Mouse (Mus musculus) heart, embryonic 11.5 days (tissue): ENCODE results near the gene Mapk11. TPM values are rescaled to one million over a fixed set of nuclear protein-coding genes. Genes with fewer than 3 reads are reported as not detected.

ENCODE experiments used
- ATAC-seq: fragments of 200-750 bp; cut with Nextera tagmentation; replicated peaks from 2 replicates; pipeline ENCODE4 v1.8.0; 2017; ENCODE audit warnings: moderate library complexity; ENCODE audit not compliant: insufficient number of reproducible peaks, low FRiP score, low TSS enrichment
- H3K27ac ChIP-seq: fragments of 300-500 bp; sonication (generic); 2 replicates; pipeline ENCODE4 v1.5.1; 2014; ENCODE audit warnings: mild to moderate bottlenecking, low read depth, low read length
- H3K27me3 ChIP-seq: fragments of 300-500 bp; sonication (generic); 2 replicates; pipeline ENCODE4 v1.6.1; 2014; ENCODE audit warnings: mild to moderate bottlenecking, low read length, mixed read lengths; ENCODE audit not compliant: control insufficient read depth, insufficient read depth
- H3K36me3 ChIP-seq: fragments of 300-500 bp; sonication (generic); 2 replicates; pipeline ENCODE4 v1.6.1; 2014; ENCODE audit warnings: mild to moderate bottlenecking, low read length, moderate library complexity, mixed read lengths; ENCODE audit not compliant: control insufficient read depth, insufficient read depth
- H3K4me1 ChIP-seq: fragments of 300-500 bp; sonication (generic); 2 replicates; pipeline ENCODE4 v1.6.1; 2014; ENCODE audit warnings: low read length; ENCODE audit not compliant: control insufficient read depth, insufficient read depth
- H3K4me2 ChIP-seq: fragments of 300-500 bp; sonication (generic); 2 replicates; pipeline ENCODE4 v1.6.1; 2014; ENCODE audit warnings: mild to moderate bottlenecking, moderate library complexity
- H3K4me3 ChIP-seq: fragments of 300-500 bp; sonication (generic); 2 replicates; pipeline ENCODE4 v1.5.1; 2014; ENCODE audit warnings: low read depth, low read length
- H3K9ac ChIP-seq: fragments of 300-500 bp; sonication (generic); 2 replicates; pipeline ENCODE4 v1.6.1; 2014; ENCODE audit warnings: mild to moderate bottlenecking, low read depth, low read length, moderate library complexity
- H3K9me3 ChIP-seq: fragments of 300-500 bp; sonication (generic); replicated peaks from 2 replicates; pipeline ENCODE4 v1.6.1; 2016; ENCODE audit warnings: low read length; ENCODE audit not compliant: control insufficient read depth
- WGBS: fragments of 180-500 bp; shearing (Covaris S2); extraction: QIAGEN DNeasy Blood & Tissue Kit; methylation state at CpG from one replicate; pipeline ENCODE4 v1.1.7; 2014; ENCODE audit not compliant: insufficient replicate concordance; 5-methylcytosine and 5-hydroxymethylcytosine counted together
- polyA plus RNA-seq: library from polyadenylated mRNA; unstranded; fragments of >200 nt; fragmentation: Nextera tagmentation; extraction: Ambion mirVana; gene quantifications from 2 replicates; pipeline ENCODE4 v1.2.1, GENCODE M21; 2014

Gene Mapk11
- polyA plus RNA-seq, 1 experiment from 2014 or later: 4.2 TPM

DNA sequence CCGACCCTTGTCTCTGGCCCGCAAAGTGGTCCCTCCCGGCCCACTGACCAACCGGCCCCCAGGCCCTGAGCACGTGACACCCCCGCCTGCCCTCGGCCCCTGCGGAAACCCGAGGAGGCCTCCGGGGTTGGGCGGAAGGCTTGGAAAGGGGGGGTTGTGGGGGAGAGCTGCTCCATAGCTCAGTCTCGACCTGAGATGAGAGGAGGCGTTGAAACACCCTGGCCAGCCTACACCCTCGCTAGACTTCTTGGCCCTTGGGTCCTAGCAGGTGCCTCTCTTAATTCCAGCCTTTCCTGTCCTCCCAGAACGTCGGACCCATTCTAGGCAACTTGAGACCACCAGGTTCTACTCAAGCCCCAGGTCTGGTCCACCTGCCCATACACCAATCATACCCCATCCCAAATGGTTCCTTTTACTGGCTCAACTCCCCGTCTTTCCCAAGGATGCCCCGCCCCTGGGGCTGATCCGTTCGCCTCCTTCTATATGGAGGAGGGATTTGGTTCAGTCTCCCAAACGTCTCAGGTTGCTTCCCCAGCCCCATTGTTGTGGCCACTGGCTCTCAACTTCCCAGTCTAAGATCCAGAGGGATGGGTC lies 8.7 kb downstream of the Mapk11 start, which contains the start of gene Mapk12:
Gene Mapk12 (minus strand): TSS at position 45 of the 594 bp plus-strand sequence.
- WGBS: under 1% methylated on average over 21 of the region's 21 CpGs
- no peak within 1 kb of the TSS for H3K27ac ChIP-seq

DNA sequence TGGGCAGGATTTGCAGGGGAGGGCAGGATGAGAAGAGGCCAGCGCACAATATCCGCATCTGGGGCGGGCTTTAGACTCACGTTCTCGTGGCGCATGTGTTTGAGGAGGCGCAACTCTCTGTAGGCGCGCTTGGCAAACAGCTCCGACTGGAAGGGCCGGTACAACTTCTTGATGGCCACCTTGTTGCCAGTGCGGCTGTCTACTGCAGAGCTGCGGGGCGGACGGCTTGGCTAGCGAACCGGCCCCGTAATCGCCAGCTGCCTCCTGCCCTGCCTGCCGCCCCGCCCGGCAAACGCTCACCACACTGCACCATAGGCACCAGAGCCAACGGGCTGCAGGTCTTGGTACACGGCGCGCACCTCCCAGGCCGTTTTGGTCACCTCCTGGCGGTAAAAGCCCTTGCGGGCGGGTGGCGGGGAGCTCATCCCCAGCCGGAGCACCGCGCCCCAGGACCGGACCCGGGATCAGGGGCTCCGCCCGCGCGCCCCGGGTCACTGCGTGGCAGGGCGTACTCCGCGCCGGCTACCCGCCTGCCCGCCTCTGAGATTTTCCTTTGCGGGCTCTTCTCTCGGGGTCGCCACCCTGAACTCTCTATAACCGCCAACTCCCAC lies 9.3 kb downstream of the Mapk11 start:
- WGBS: under 1% methylated on average over 53 of the region's 53 CpGs

More for the DNA sequence above, 8.7 kb downstream of the Mapk11 start, which contains the start of gene Mapk12:
- peak; percentile 64 for ATAC-seq
- Histone ChIP-seq H3K27me3 (peaks cover 34% of the 10 kb centered on the region), H3K4me3 (peak within 1 kb of the TSS; percentile 51), H3K4me1 (peaks cover 21% of the 10 kb centered on the region), H3K36me3 (no peaks in the 10 kb centered on the region), H3K9me3 (no peaks in the 10 kb centered on the region), H3K9ac (peak within 1 kb of the TSS; percentile 72), H3K4me2 (peak within 1 kb of the TSS; percentile 92)

GRCm38 (mm10) chr15:89138531-89138930 lies 10.9 kb downstream of the Mapk11 start:
- Histone ChIP-seq H3K4me3 (no peak overlapping the region), H3K4me1 (peaks cover 21% of the 10 kb centered on the region), H3K9ac (no peak overlapping the region), H3K4me2 (no peak overlapping the region), H3K9me3 (no peaks in the 10 kb centered on the region), H3K27ac (no peak overlapping the region), H3K36me3 (no peaks in the 10 kb centered on the region), H3K27me3 (peaks cover 19% of the 10 kb centered on the region)
- no peak for ATAC-seq
- 90% methylated on average over 6 of the region's 6 CpGs for WGBS

More for the DNA sequence above, 9.3 kb downstream of the Mapk11 start:
- ATAC-seq: 0 out of 2 replicates have a peak, but pooled peaks have one; percentile 8
- H3K9me3 ChIP-seq: no peaks in the 10 kb centered on the region
- H3K4me2 ChIP-seq: peak overlapping the region; percentile 92
- no peak overlapping the region for H3K27ac ChIP-seq
- H3K4me1 ChIP-seq: peaks cover 21% of the 10 kb centered on the region
- H3K9ac ChIP-seq: peak overlapping the region; percentile 72
- peaks cover 29% of the 10 kb centered on the region for H3K27me3 ChIP-seq
- H3K36me3 ChIP-seq: no peaks in the 10 kb centered on the region
- peak overlapping the region; percentile 51 for H3K4me3 ChIP-seq

DNA sequence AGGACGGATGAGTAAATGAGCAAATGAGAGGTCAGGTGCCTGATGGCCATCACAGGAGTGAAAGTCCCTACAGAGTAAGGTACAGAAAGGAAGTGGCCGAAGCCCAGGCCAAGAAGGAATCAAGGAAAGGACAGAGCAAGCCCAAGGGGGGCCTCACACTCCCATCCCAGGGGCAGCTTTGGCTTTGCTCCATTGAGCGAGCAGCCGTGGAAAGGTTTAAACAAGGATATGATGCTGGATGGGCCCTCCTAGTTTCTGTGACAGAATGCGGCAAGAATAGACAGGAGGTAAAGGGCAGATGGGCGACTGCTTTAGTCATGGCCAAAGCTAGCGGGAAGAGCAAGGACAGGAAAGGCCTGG lies 11.4 kb downstream of the Mapk11 start:
- H3K4me2 ChIP-seq: no peak overlapping the region

GRCm38 (mm10) chr15:89137378-89138045 lies 11.9 kb downstream of the Mapk11 start:
- Histone ChIP-seq H3K9me3 (no peaks in the 10 kb centered on the region), H3K27me3 (peaks cover 14% of the 10 kb centered on the region), H3K4me2 (peak overlapping the region; percentile 53), H3K27ac (no peak overlapping the region), H3K9ac (no peak overlapping the region), H3K4me3 (peak overlapping the region; percentile 21; the same call in 1 of the 2 replicates), H3K4me1 (peaks cover 21% of the 10 kb centered on the region), H3K36me3 (no peaks in the 10 kb centered on the region)
- ATAC-seq: no peak
- WGBS: 54% methylated on average over 11 of the region's 11 CpGs

More for the DNA sequence above, 11.4 kb downstream of the Mapk11 start:
- no peaks in the 10 kb centered on the region for H3K9me3 ChIP-seq
- peaks cover 21% of the 10 kb centered on the region for H3K4me1 ChIP-seq
- H3K9ac ChIP-seq: no peak overlapping the region
- no peak overlapping the region for H3K27ac ChIP-seq
- ATAC-seq: no peak
- H3K27me3 ChIP-seq: peaks cover 19% of the 10 kb centered on the region
- H3K36me3 ChIP-seq: no peaks in the 10 kb centered on the region
- no peak overlapping the region for H3K4me3 ChIP-seq
- 83% methylated on average over 7 of the region's 7 CpGs for WGBS

DNA sequence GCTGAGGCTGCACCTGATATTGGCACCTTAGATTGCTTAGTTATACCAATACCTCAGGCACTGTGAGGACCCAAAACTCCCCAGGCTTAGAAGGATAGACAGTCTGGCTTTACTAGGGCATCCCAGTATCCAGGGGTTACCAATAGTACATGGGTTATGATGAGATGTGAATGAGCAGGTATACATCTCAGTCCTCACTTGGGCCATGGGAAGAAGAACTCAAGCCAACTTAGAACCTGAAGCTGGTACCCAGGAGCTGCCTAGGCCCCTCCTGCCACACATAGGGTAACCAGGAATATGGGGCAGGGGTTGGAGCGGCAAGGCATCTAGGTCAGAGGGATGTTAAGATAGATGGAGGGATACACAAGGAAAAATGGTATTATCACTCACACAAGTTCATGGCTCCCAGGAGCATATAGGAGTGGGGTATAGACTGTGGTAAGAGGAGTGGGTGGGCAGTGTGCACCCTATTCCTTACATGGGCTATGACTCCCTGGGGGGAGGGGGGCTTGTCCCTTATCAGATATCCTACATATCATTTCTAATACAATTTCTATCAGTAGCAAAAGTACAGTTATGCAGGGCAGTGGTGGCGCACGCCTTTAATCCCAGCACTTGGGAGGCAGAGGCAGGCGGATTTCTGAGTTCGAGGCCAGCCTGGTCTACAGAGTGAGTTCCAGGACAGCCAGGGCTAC lies 12.8 kb downstream of the Mapk11 start:
- WGBS: 87% methylated on average over 4 of the region's 5 CpGs
- no peak overlapping the region for H3K27ac ChIP-seq
- ATAC-seq: no peak
- H3K27me3 ChIP-seq: peaks cover 11% of the 10 kb centered on the region; the same call in 1 of the 2 replicates
- no peaks in the 10 kb centered on the region for H3K9me3 ChIP-seq
- peaks cover 21% of the 10 kb centered on the region for H3K4me1 ChIP-seq
- no peaks in the 10 kb centered on the region for H3K36me3 ChIP-seq
- H3K9ac ChIP-seq: no peak overlapping the region
- H3K4me2 ChIP-seq: no peak overlapping the region
- H3K4me3 ChIP-seq: no peak overlapping the region

GRCm38 (mm10) chr15:89131316-89131715 lies 18.1 kb downstream of the Mapk11 start:
- no peak overlapping the region for H3K4me3 ChIP-seq
- peaks cover 12% of the 10 kb centered on the region for H3K4me1 ChIP-seq
- H3K9me3 ChIP-seq: no peaks in the 10 kb centered on the region
- H3K27me3 ChIP-seq: no peaks in the 10 kb centered on the region
- no peak overlapping the region for H3K27ac ChIP-seq
- H3K4me2 ChIP-seq: no peak overlapping the region
- ATAC-seq: no peak
- no peaks in the 10 kb centered on the region; the same call in 1 of the 2 replicates for H3K36me3 ChIP-seq
- no peak overlapping the region for H3K9ac ChIP-seq
- WGBS: 69% methylated on average over 3 of the region's 3 CpGs

- Histone ChIP-seq H3K4me3 (no peak overlapping the region), H3K9ac (no peak overlapping the region), H3K4me2 (no peak overlapping the region), H3K36me3 (peaks cover 2% of the 10 kb centered on the region; the same call in 1 of the 2 replicates), H3K27ac (no peak overlapping the region), H3K4me1 (peaks cover 12% of the 10 kb centered on the region), H3K27me3 (no peaks in the 10 kb centered on the region), H3K9me3 (no peaks in the 10 kb centered on the region)
- ATAC-seq: no peak
These were observed 19.2 kb downstream of the Mapk11 start for GRCm38 (mm10) chr15:89130245-89130644.
